Mouse (Mus musculus): ENCODE results near the gene Olfr985.

Olfr985 gene

DNA sequence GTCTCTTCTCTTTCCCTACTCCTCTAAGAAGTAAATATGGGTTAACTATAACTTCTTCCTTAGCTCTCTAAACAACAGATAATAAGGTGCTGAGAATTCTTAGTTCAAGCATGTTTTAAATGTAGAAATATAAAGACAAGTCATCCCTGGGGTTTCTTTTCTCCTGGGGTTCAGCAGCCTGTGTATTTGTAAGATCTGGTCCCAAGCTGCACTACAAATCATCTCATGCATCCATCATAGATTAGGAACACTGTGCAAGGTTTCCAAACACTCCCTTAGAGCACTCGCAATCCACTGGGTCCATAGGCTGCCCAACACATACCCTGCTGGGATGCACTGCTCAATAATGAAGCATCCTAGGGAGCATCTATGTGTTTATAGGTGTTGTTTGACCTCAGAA lies at the start of gene Olfr985:
Gene Olfr985 (minus strand): TSS at position 101 of the 400 bp plus-strand sequence.
- CTCF ChIA-PET, result no interaction called here

DNA sequence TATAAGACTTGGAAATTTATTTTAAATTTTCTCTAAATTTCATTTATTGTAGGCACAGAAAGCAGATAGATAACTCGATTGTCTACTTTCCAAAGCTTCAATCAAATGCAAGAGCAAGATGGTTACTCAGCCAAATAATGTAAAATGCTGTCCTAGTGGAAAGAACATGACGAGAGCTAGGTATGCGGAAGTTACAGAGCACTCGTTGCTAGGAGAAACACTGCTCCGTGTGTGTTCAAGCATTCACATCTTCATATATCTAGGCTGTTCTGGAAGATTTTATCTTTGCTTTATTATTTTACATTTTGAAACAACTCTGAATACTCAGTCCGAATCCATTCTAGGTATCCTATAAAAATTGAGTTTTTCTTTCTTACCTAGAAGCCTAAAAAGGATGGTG lies 47.0 kb upstream of the Olfr985 start:
- CTCF ChIA-PET, result no interaction called here

DNA sequence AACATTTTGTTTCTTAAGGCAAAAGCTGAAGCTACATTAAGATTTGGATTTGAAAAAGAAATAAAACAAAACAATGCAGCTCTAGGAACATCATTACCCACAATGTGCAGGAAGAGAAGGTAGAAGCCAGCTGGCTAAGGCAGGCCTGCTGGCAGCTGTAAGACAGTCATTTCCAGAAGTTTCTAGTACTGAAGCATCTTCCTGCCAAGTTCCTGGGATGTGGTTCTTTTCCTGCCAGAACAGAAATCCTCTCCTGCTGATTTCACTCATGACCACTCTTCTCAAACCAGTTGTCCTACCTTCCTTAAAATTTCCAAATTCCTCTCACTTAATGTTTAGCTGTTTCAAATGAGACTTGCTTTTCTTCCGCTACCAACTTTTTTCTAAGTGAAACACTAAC lies 36.5 kb upstream of the Olfr985 start:
- CTCF ChIA-PET, result no interaction called here

DNA sequence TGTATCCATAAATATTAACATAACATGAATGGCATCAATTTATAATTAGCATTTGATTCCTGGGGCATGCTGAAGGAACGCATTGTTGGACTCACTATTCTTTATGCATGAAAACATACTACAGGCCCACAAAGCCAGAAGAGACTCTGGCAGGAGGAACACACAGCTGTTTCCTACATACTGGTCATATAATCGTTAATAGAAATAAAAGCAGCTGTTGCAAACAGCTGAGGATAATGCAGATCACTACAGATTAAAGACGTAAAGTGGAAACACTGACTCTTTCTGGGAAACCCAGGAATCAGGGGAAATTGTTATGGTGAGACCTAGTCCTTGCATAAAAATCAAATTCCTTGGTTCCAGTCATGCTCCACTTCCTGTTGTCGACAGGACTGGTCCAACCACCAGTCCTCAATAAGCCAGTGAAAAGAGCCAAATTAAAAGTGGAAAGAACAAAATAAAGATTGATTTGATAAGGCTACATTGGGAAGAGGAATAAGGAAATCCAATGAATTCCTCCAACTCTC lies 25.2 kb upstream of the Olfr985 start:
- CTCF ChIA-PET, result no interaction called here

DNA sequence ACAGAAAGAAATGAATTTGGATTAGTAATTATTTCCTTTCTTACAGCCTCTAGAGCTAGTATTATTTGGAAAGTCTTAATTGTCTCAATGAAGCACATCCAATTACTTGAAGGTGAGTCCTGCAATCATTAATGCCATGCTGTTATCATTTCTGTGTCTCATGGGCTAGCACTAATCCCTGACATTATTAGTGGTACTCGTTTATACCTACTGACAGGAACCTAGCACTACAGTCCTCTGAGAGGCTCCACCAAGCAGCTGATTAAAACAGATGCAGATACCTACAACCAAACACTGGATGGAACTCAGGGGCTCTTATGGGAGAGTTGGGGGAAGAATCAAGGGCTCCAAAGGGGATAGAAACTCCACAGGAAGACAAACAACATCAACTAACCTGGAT lies 11.6 kb upstream of the Olfr985 start:
- CTCF ChIA-PET, result no interaction called here

DNA sequence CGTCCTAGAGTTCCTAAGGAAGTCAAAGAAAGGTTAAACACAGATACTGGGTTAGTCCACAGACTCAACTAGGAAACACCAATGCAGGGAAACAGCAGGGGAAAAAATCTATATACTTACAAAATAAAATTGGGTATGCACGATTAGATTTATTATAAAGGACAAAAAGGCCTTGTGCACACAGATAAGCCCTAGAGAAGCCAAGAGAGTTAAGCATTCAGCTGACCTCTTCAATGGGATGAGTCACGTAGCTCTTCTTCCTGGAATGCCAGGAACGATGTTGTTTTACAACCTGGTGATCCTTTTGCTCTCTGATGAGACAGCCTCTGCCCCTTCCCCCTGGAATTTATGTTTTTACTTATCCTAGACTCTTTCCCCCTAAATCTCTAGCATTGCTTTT lies 9.5 kb upstream of the Olfr985 start:
- CTCF ChIA-PET, result no interaction called here

DNA sequence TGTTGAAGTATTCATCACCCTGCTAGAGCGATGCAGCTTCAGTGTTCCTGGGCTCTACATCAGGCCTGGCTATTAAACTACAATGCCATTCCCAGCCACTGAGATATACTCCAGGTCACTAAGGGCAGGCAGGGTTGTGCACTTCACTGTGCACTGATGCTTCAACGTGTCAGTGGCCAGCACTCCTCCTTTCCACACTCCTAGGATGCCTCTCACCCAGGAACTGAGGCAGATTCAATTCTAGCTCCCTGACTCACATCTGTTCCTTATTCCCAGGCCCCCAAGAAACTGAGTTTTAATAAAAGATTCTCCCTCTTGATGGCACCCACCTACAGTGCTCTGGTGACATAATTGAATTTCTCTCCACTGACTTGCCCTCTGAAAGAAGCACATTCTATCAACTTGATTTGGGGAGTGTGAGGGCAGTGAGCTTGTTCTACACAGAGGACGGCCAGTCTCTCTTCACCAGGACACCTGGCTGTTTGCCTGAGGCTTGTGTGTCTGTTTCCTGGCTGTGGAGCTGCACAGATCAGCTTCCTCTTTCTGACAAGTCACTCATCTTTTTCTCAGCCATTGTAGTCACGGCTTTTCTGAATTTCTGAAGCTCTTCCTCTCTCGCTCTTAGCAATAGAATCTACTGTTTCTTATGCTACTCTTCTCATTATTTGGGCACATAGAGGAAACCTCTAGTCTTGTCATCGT lies 7.2 kb upstream of the Olfr985 start:
- CTCF ChIA-PET, result no interaction called here

DNA sequence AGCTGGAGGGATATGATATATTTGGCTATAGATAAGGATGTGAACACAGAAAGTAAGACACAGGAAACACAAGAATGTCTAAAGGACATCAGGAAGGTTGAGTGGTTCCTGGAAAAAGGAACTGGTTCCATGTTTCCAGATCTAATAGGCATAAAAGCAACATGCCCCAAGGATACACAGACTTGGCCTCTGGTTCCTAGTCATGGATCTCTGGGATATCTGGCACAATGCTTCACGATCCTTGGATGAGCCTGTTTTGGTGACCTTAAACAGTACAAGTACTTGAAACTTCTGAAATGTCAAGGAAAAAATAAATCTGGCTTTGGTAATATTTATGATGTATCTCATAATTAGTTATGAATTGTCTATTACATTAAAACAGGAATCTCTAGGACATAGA lies 572 bp upstream of the Olfr985 start:
- CTCF ChIA-PET, result no interaction called here

DNA sequence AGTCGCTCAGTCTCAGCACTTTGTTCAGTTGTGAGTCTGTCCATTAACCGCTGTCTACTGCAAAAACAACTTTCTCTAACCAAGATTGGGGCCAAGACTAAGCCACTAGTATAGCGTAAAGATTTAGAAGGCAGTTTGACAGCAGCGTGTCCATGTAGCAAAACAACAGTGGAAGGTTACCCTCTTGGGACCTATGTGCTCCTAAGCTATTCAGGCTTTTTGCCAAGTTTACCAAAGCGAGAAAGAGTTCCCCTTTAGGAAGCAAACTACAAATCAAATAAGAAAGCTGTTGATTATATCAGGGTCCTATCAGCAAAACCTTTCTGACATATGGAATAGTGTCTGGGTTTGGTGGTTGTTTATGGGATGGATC lies 12.7 kb downstream of the Olfr985 start:
- CTCF ChIA-PET, result no interaction called here

DNA sequence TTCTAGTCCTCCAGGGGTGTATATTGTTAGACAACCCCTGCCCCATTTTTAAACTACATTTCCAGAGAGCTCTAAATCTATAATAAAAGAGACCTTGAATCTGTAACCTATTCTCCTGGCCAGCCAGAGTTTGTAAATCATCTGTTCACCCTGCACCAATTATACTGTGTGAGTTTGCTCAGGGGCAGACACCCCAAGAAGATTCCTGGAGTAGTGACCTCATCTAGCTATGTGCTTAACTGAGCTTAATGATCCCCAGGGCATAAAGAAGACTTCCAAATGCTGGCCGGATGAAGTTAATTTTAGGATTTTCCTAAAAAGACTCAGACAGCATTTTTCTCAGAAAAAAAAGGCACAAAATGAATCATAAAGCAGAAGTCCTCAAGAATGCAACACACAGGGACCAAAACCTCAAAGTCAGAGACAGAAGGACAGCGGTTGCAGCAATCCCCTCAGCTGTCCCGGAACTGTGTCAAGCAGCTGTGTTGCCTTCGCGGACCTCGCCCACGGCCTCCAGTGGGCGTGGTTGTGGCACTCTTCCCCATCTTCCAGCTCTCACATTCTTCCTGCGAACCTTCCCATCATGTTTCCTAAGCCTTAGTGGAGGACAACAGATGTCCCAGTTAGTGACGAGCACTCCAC lies 13.2 kb downstream of the Olfr985 start:
- CTCF ChIA-PET, result no interaction called here

DNA sequence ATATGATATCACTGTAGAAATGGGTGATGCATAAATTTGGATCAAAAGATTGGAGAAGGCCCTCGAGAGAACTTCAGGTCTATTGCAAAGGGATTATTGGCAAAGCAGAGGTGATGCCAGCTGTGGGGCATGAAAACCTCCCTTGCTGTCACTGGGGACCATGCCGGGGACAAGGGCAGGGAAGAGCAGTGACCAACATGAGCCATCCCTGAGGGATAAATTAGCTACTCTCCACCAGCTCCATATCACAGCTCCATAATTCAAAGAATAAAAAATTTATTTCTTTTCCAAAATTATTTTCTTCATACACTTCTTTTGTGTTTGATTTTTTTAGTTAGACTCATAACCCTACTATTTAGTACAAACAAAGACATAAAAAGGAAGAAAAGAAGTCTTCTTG lies 15.9 kb downstream of the Olfr985 start, which contains the start of gene Olfr984:
Gene Olfr984 (minus strand): TSS at position 101 of the 400 bp plus-strand sequence.
- CTCF ChIA-PET, result no interaction called here

DNA sequence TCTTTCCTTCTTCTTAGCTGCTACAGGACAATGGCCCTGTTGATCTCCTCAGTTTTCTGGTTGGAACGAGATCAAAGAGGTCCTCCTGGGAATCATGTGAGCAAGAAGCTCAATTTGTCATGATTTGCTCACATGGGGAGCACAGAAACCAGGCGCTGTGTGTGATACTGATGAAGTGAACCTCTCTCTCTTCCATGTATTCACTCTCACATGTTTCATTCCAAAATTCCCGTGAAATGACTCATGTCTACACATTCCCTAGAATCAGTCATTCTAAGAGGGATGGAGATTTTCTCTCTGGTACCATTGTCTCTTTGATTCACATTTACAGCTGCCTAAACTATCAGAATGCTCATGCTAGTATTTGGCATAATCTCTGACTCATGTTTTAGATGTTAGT lies 35.2 kb downstream of the Olfr985 start:
- CTCF ChIA-PET, result no interaction called here

DNA sequence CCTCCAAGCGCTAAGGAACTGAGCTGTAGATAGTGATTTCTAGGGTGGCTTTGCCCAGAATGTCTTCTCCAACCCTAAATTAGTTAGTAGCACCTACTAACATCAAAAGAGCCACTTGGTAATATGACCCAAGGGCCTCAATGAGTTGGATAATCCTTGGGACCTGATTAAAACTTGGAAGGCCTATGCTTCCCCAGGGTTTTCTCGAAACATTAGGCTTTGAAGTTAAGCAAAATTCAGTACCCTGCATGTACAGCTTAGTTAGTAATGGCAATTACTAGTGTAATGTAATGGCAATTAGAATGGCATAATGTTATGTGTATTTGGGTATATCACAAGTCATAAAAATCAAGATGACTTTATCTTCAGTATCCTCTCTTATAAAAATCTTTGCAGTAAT lies 36.5 kb downstream of the Olfr985 start, which contains the start of gene Olfr983:
Gene Olfr983 (minus strand): TSS at position 101 of the 400 bp plus-strand sequence.
- CTCF ChIA-PET, result no interaction called here
